Mouse (Mus musculus) G1E-ER4 (cell line): ENCODE data around the gene Cyp20a1. TPM values are rescaled to one million over a fixed set of nuclear protein-coding genes. Genes with fewer than 3 reads are reported as not detected.

Source experiments
- GATA1 ChIP-seq: IDR thresholded peaks from one replicate; pipeline ENCODE4 v1.8.0; 2012; ENCODE audit warnings: low read length, inconsistent platforms
- polyA plus RNA-seq: library from polyadenylated mRNA; stranded (reverse); fragments of >175 nt; gene quantifications from 2 replicates; pipeline ENCODE4 v1.2.3, GENCODE M21; 2012

Gene Cyp20a1
- 9.7 and 10.9 TPM in 2 replicates for polyA plus RNA-seq

- no peak for TF ChIP-seq GATA1
These were observed at the start of gene Cyp20a1 for GRCm38 (mm10) chr1:60342808-60343629. TSS of gene Cyp20a1 (plus strand) at chr1:60343323.

GRCm38 (mm10) chr1:60293921-60294320, 49.2 kb upstream of the Cyp20a1 start:
- TF ChIP-seq GATA1, result no peak

- TF ChIP-seq GATA1, result no peak
These were observed 720 bp downstream of the Cyp20a1 start for GRCm38 (mm10) chr1:60343630-60344455.

GRCm38 (mm10) chr1:60344670-60345069, 1.5 kb downstream of the Cyp20a1 start:
- no peak for TF ChIP-seq GATA1

- no peak for TF ChIP-seq GATA1
These were observed 2.6 kb downstream of the Cyp20a1 start for GRCm38 (mm10) chr1:60345712-60346111.

- TF ChIP-seq GATA1, result no peak
These were observed 9.7 kb downstream of the Cyp20a1 start for GRCm38 (mm10) chr1:60352786-60353185.

GRCm38 (mm10) chr1:60361626-60362025, 18.5 kb downstream of the Cyp20a1 start:
- no peak for TF ChIP-seq GATA1

- TF ChIP-seq GATA1, result no peak
These were observed 33.4 kb downstream of the Cyp20a1 start for GRCm38 (mm10) chr1:60376556-60376955.

GRCm38 (mm10) chr1:60381910-60382309, 38.8 kb downstream of the Cyp20a1 start:
- no peak for TF ChIP-seq GATA1

GRCm38 (mm10) chr1:60404848-60405247, 61.7 kb downstream of the Cyp20a1 start:
- no peak for TF ChIP-seq GATA1

- no peak for TF ChIP-seq GATA1
These were observed 65.5 kb downstream of the Cyp20a1 start for GRCm38 (mm10) chr1:60408501-60409167.

GRCm38 (mm10) chr1:60409168-60409828, 66.2 kb downstream of the Cyp20a1 start, which contains the start of gene Abi2:
TSS of gene Abi2 (plus strand) at chr1:60409619.
- no peak for TF ChIP-seq GATA1

GRCm38 (mm10) chr1:60409928-60410817, 67.0 kb downstream of the Cyp20a1 start:
- no peak for TF ChIP-seq GATA1

GRCm38 (mm10) chr1:60416724-60417123, 73.6 kb downstream of the Cyp20a1 start:
- TF ChIP-seq GATA1, result no peak
